Mouse (Mus musculus) heart, postnatal 0 days (tissue): Measurements from ENCODE around the gene Mta2. TPM values are rescaled to one million over a fixed set of nuclear protein-coding genes. Genes with fewer than 3 reads are reported as not detected.

Experiments used
- ATAC-seq: fragments of 200-750 bp; cut with Nextera tagmentation; 2 replicates; pipeline ENCODE4 v1.8.0; 2017; ENCODE audit warnings: low read depth, moderate number of reproducible peaks, moderate library complexity; ENCODE audit not compliant: insufficient read depth
- DNase-seq: peaks from one replicate; pipeline ENCODE4 v3.0.0-alpha.2; 2016; ENCODE audit warnings: low spot score
- H3K27ac ChIP-seq: fragments of 300-500 bp; sonication (generic); 2 replicates; pipeline ENCODE4 v1.5.1; 2014; ENCODE audit warnings: low read depth, mild to moderate bottlenecking
- H3K27me3 ChIP-seq: fragments of 300-500 bp; sonication (generic); 2 replicates; pipeline ENCODE4 v1.6.1; 2014; ENCODE audit warnings: low read length, mixed read lengths; ENCODE audit not compliant: control insufficient read depth, insufficient read depth
- H3K36me3 ChIP-seq: fragments of 300-500 bp; sonication (generic); replicated peaks from 2 replicates; pipeline ENCODE4 v1.6.1; 2014; ENCODE audit warnings: low read length, mixed read lengths; ENCODE audit not compliant: control insufficient read depth, insufficient read depth
- H3K4me1 ChIP-seq: fragments of 300-500 bp; sonication (generic); 2 replicates; pipeline ENCODE4 v1.6.1; 2014; ENCODE audit warnings: antibody characterized with exemption; ENCODE audit not compliant: control insufficient read depth, insufficient read depth
- H3K4me2 ChIP-seq: fragments of 300-500 bp; sonication (generic); 2 replicates; pipeline ENCODE4 v1.6.1; 2014; ENCODE audit warnings: low read depth, mild to moderate bottlenecking, low read length, moderate library complexity
- H3K4me3 ChIP-seq: fragments of 300-500 bp; sonication (generic); 2 replicates; pipeline ENCODE4 v1.5.1; 2014; ENCODE audit warnings: low read depth, low read length
- H3K9ac ChIP-seq: fragments of 300-500 bp; sonication (generic); replicated peaks from 2 replicates; pipeline ENCODE4 v1.6.1; 2014; ENCODE audit warnings: low read depth, low read length, mixed read lengths
- H3K9me3 ChIP-seq: fragments of 300-500 bp; sonication (generic); replicated peaks from 2 replicates; pipeline ENCODE4 v1.6.1; 2016; ENCODE audit warnings: low read length; ENCODE audit not compliant: control insufficient read depth
- CTCF ChIP-seq: IDR thresholded peaks from 2 replicates; pipeline ENCODE4 v1.5.1; 2016; ENCODE audit warnings: antibody characterized with exemption, control low read depth, low read depth
- EP300 ChIP-seq: IDR thresholded peaks from 2 replicates; pipeline ENCODE4 v1.6.1; 2016; ENCODE audit warnings: antibody characterized with exemption, low read depth
- WGBS: fragments of 180-500 bp; shearing (Covaris S2); extraction: QIAGEN DNeasy Blood & Tissue Kit; methylation state at CpG from one replicate; pipeline ENCODE4 v1.1.7; 2014; 5-methylcytosine and 5-hydroxymethylcytosine counted together
- polyA plus RNA-seq: library from polyadenylated mRNA; unstranded; fragments of >200 nt; fragmentation: Nextera tagmentation; extraction: Ambion mirVana; gene quantifications from 2 replicates; pipeline ENCODE4 v1.2.1, GENCODE M21; 2015
- total RNA-seq: library from RNA; depleted of rRNA; stranded (reverse); fragments of >200 nt; gene quantifications from 2 replicates; pipeline ENCODE4 v1.2.3, GENCODE M21; 2014; ENCODE audit warnings: low replicate concordance

The Mta2 gene
- total and polyA plus RNA-seq, 2 experiments from 2014 or later: 51.5 to 55.1 TPM

- 12% methylated on average over 11 of the region's 11 CpGs for WGBS
- DNase-seq: no peak
- H3K9ac ChIP-seq: peak overlapping the region; percentile 80
- peak overlapping the region; percentile 74 for H3K4me3 ChIP-seq
- no peak for ATAC-seq
- no peaks in the 10 kb centered on the region for H3K27me3 ChIP-seq
- H3K9me3 ChIP-seq: no peaks in the 10 kb centered on the region
- 0 out of 2 replicates have a peak, but pooled peaks cover 9% of the 10 kb centered on the region for H3K4me1 ChIP-seq
- TF ChIP-seq EP300 (no peak), CTCF (no peak)
- peak overlapping the region; percentile 82 for H3K27ac ChIP-seq
- peak overlapping the region; percentile 89 for H3K4me2 ChIP-seq
- H3K36me3 ChIP-seq: peaks cover 41% of the 10 kb centered on the region
These were observed 11.6 kb upstream of the Mta2 start for GRCm38 (mm10) chr19:8930117-8930516.

- DNase-seq: no peak
- no peaks in the 10 kb centered on the region for H3K9me3 ChIP-seq
- TF ChIP-seq CTCF: no peak
- no peak for TF ChIP-seq EP300
- H3K27me3 ChIP-seq: no peaks in the 10 kb centered on the region
- H3K27ac ChIP-seq: no peak overlapping the region
- WGBS: 82% methylated on average over 7 of the region's 7 CpGs
- H3K4me1 ChIP-seq: 0 out of 2 replicates have a peak, but pooled peaks cover 9% of the 10 kb centered on the region
- H3K36me3 ChIP-seq: peaks cover 39% of the 10 kb centered on the region
- peak overlapping the region; percentile 74 for H3K4me3 ChIP-seq
- ATAC-seq: no peak
- no peak overlapping the region for H3K9ac ChIP-seq
- H3K4me2 ChIP-seq: peak overlapping the region; percentile 89
These were observed 10.9 kb upstream of the Mta2 start for GRCm38 (mm10) chr19:8930771-8931170.

- H3K9ac ChIP-seq: no peak overlapping the region
- H3K9me3 ChIP-seq: no peaks in the 10 kb centered on the region
- peaks cover 44% of the 10 kb centered on the region for H3K36me3 ChIP-seq
- no peaks in the 10 kb centered on the region for H3K27me3 ChIP-seq
- DNase-seq: no peak
- H3K4me3 ChIP-seq: no peak overlapping the region
- H3K4me1 ChIP-seq: no peaks in the 10 kb centered on the region
- no peak overlapping the region for H3K27ac ChIP-seq
- no peak for TF ChIP-seq CTCF
- TF ChIP-seq EP300: no peak
- WGBS: 85% methylated on average over 2 of the region's 2 CpGs
- no peak for ATAC-seq
- H3K4me2 ChIP-seq: no peak overlapping the region
These were observed 4.9 kb upstream of the Mta2 start for GRCm38 (mm10) chr19:8936736-8937135.

GRCm38 (mm10) chr19:8940526-8941133 lies 1.0 kb upstream of the Mta2 start:
- ATAC-seq (no peak), DNase-seq (no peak)
- H3K9me3 ChIP-seq: no peaks in the 10 kb centered on the region
- H3K4me3 ChIP-seq: no peak overlapping the region
- no peak overlapping the region for H3K27ac ChIP-seq
- H3K4me1 ChIP-seq: peaks cover 20% of the 10 kb centered on the region; the same call in 1 of the 2 replicates
- peak overlapping the region; percentile 68; the same call in 1 of the 2 replicates for H3K4me2 ChIP-seq
- TF ChIP-seq CTCF: no peak
- no peak for TF ChIP-seq EP300
- H3K36me3 ChIP-seq: peaks cover 37% of the 10 kb centered on the region
- H3K27me3 ChIP-seq: no peaks in the 10 kb centered on the region
- WGBS: 86% methylated on average over 14 of the region's 15 CpGs
- no peak overlapping the region for H3K9ac ChIP-seq

- H3K9ac ChIP-seq: peak overlapping the region; percentile 94
- H3K27me3 ChIP-seq: no peaks in the 10 kb centered on the region
- H3K4me3 ChIP-seq: peak overlapping the region; percentile 68
- H3K4me2 ChIP-seq: peak overlapping the region; percentile 68
- TF ChIP-seq CTCF (no peak), EP300 (no peak)
- peaks cover 20% of the 10 kb centered on the region; the same call in 1 of the 2 replicates for H3K4me1 ChIP-seq
- DNase-seq: no peak
- peak overlapping the region; percentile 26 for H3K27ac ChIP-seq
- no peaks in the 10 kb centered on the region for H3K9me3 ChIP-seq
- peaks cover 38% of the 10 kb centered on the region for H3K36me3 ChIP-seq
- no peak for ATAC-seq
- WGBS: 47% methylated on average over 10 of the region's 10 CpGs
These were observed 550 bp upstream of the Mta2 start for GRCm38 (mm10) chr19:8941136-8941514.
